Mouse (Mus musculus): ENCODE results near the gene Mei4. TPM values are rescaled to one million over a fixed set of nuclear protein-coding genes. Genes with fewer than 3 reads are reported as not detected.
A peak's percentile ranks its signal among the peaks of the same experiment; 100 is the strongest.

Mei4 gene
- polyA plus RNA-seq (2014; fragmentation: Nextera tagmentation; extraction: Ambion mirVana) = 0.33 and 0.68 TPM in 2 replicates

GRCm38 (mm10) chr9:81863181-81863887, at the start of gene Mei4:
Gene Mei4 (plus strand): TSS chr9:81863670.
- Histone ChIP-seq H3K4me2 (ENCODE audit: low read depth) (peak within 1 kb of the TSS; percentile 61), H3K27ac (ENCODE audit: low read depth, low read length) (no peak within 1 kb of the TSS)
- WGBS = 4% methylated on average over 30 of the region's 32 CpGs

DNA sequence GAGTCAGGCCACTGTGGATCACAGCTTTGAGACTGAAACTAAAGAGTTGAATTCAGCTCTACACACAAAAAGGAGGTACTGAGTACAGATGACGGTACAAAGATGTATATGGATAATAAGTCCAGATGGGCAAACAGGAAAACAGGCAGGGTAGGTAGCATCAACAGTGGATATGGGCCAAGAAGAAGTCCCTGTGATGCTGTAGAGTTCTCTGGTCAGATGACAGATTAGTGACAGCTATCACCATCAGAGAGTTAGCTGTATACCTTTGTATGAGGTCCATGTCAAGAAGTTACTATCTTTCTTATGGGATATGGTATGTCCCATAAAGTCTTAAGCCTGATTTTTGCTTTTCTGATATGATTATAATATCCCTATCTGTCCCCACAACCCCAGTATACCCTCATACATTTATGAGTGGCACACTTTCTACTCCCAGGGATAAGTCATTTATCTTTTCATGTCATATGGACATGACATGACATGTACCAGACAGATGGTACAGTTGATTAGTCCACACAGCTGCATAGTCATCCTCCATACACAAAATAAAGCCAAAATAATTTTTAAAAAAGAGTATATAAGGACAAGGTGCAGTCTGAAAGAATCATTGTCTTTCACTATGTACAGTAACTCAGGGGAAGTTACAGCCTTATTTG, 43.6 kb upstream of the Mei4 start:
- 97% methylated on average over 1 of the region's 1 CpGs for WGBS
- H3K27me3 ChIP-seq (ENCODE audit: control insufficient read depth, insufficient read depth, low read length) = no peaks in the 10 kb centered on the region

More at GRCm38 (mm10) chr9:81863181-81863887, at the start of gene Mei4:
- ATAC-seq (ENCODE audit: insufficient read depth, low FRiP score, low TSS enrichment) (peak; percentile 98), DNase-seq (ENCODE audit: low spot score) (peak; percentile 88)
- Histone ChIP-seq H3K9me3 (ENCODE audit: control insufficient read depth, low read length) (no peaks in the 10 kb centered on the region), H3K4me3 (ENCODE audit: low read depth, low read length) (peak within 1 kb of the TSS; percentile 47), H3K36me3 (ENCODE audit: control insufficient read depth, insufficient read depth, low read length) (no peaks in the 10 kb centered on the region), H3K27me3 (ENCODE audit: control insufficient read depth, insufficient read depth, low read length) (peaks cover 8% of the 10 kb centered on the region), H3K4me1 (ENCODE audit: control insufficient read depth, insufficient read depth, low read length) (no peaks in the 10 kb centered on the region), H3K9ac (ENCODE audit: low read length) (peak within 1 kb of the TSS; percentile 35)

GRCm38 (mm10) chr9:81827560-81827959, 35.9 kb upstream of the Mei4 start:
- H3K9ac ChIP-seq (ENCODE audit: low read length) = no peak overlapping the region
- DNase-seq (ENCODE audit: low spot score) (no peak), ATAC-seq (ENCODE audit: insufficient read depth, low FRiP score, low TSS enrichment) (no peak)
- no peak overlapping the region for H3K4me2 ChIP-seq (ENCODE audit: low read depth)
- no peaks in the 10 kb centered on the region for H3K9me3 ChIP-seq (ENCODE audit: control insufficient read depth, low read length)
- H3K36me3 ChIP-seq (ENCODE audit: control insufficient read depth, insufficient read depth, low read length) = no peaks in the 10 kb centered on the region
- no peaks in the 10 kb centered on the region for H3K27me3 ChIP-seq (ENCODE audit: control insufficient read depth, insufficient read depth, low read length)
- H3K4me1 ChIP-seq (ENCODE audit: control insufficient read depth, insufficient read depth, low read length) = no peaks in the 10 kb centered on the region
- H3K27ac ChIP-seq (ENCODE audit: low read depth, low read length) = no peak overlapping the region
- H3K4me3 ChIP-seq (ENCODE audit: low read depth, low read length) = no peak overlapping the region
- WGBS = 87% methylated on average over 2 of the region's 2 CpGs

More for the DNA sequence above, 43.6 kb upstream of the Mei4 start:
- H3K27ac ChIP-seq (ENCODE audit: low read depth, low read length) = no peak overlapping the region
- no peak overlapping the region for H3K9ac ChIP-seq (ENCODE audit: low read length)
- no peaks in the 10 kb centered on the region for H3K36me3 ChIP-seq (ENCODE audit: control insufficient read depth, insufficient read depth, low read length)
- no peak overlapping the region for H3K4me2 ChIP-seq (ENCODE audit: low read depth)
- no peaks in the 10 kb centered on the region for H3K9me3 ChIP-seq (ENCODE audit: control insufficient read depth, low read length)
- H3K4me1 ChIP-seq (ENCODE audit: control insufficient read depth, insufficient read depth, low read length) = no peaks in the 10 kb centered on the region
- no peak for ATAC-seq (ENCODE audit: insufficient read depth, low FRiP score, low TSS enrichment)
- DNase-seq (ENCODE audit: low spot score) = no peak
- no peak overlapping the region for H3K4me3 ChIP-seq (ENCODE audit: low read depth, low read length)

GRCm38 (mm10) chr9:81834056-81834455, 29.4 kb upstream of the Mei4 start:
- Histone ChIP-seq H3K4me2 (ENCODE audit: low read depth) (no peak overlapping the region), H3K9me3 (ENCODE audit: control insufficient read depth, low read length) (no peaks in the 10 kb centered on the region), H3K4me1 (ENCODE audit: control insufficient read depth, insufficient read depth, low read length) (no peaks in the 10 kb centered on the region), H3K4me3 (ENCODE audit: low read depth, low read length) (no peak overlapping the region), H3K36me3 (ENCODE audit: control insufficient read depth, insufficient read depth, low read length) (no peaks in the 10 kb centered on the region), H3K27ac (ENCODE audit: low read depth, low read length) (no peak overlapping the region), H3K9ac (ENCODE audit: low read length) (no peak overlapping the region), H3K27me3 (ENCODE audit: control insufficient read depth, insufficient read depth, low read length) (no peaks in the 10 kb centered on the region)
- ATAC-seq (ENCODE audit: insufficient read depth, low FRiP score, low TSS enrichment) (no peak), DNase-seq (ENCODE audit: low spot score) (no peak)

DNA sequence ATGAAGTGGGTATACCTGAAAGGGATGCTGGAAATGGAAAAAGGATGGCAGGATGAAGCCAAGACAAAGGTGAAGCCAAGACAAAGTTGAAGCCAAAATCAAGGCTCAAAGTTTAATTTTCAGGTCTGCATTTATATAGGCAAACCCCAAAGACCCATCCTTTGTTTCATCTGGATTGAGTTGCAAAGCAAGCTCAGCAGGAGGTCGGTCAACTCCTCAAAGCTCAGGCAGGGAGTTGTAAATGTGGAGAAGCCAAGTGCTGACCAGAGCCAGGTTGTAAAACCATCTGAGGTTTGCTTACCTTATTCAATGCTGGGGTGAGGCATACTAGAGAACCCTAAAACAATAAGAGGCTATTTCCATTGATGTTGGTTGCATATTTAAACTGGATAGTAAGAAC, 4.6 kb upstream of the Mei4 start:
- Histone ChIP-seq H3K4me3 (ENCODE audit: low read depth, low read length) (no peak overlapping the region), H3K27me3 (ENCODE audit: control insufficient read depth, insufficient read depth, low read length) (peaks cover 8% of the 10 kb centered on the region), H3K9me3 (ENCODE audit: control insufficient read depth, low read length) (no peaks in the 10 kb centered on the region), H3K4me2 (ENCODE audit: low read depth) (no peak overlapping the region), H3K9ac (ENCODE audit: low read length) (no peak overlapping the region), H3K4me1 (ENCODE audit: control insufficient read depth, insufficient read depth, low read length) (no peaks in the 10 kb centered on the region), H3K36me3 (ENCODE audit: control insufficient read depth, insufficient read depth, low read length) (no peaks in the 10 kb centered on the region), H3K27ac (ENCODE audit: low read depth, low read length) (no peak overlapping the region)
- DNase-seq (ENCODE audit: low spot score) (no peak), ATAC-seq (ENCODE audit: insufficient read depth, low FRiP score, low TSS enrichment) (no peak)
- 11% methylated on average over 1 of the region's 1 CpGs for WGBS

GRCm38 (mm10) chr9:81863888-81864234, 391 bp downstream of the Mei4 start:
- ATAC-seq (ENCODE audit: insufficient read depth, low FRiP score, low TSS enrichment) = no peak; the same call in none of the 2 replicates
- H3K4me3 ChIP-seq (ENCODE audit: low read depth, low read length) = peak overlapping the region; percentile 47
- WGBS = 26% methylated on average over 13 of the region's 13 CpGs
- H3K27ac ChIP-seq (ENCODE audit: low read depth, low read length) = no peak overlapping the region
- H3K27me3 ChIP-seq (ENCODE audit: control insufficient read depth, insufficient read depth, low read length) = peaks cover 8% of the 10 kb centered on the region
- H3K9ac ChIP-seq (ENCODE audit: low read length) = peak overlapping the region; percentile 35
- no peaks in the 10 kb centered on the region for H3K36me3 ChIP-seq (ENCODE audit: control insufficient read depth, insufficient read depth, low read length)
- H3K9me3 ChIP-seq (ENCODE audit: control insufficient read depth, low read length) = no peaks in the 10 kb centered on the region
- no peaks in the 10 kb centered on the region for H3K4me1 ChIP-seq (ENCODE audit: control insufficient read depth, insufficient read depth, low read length)
- H3K4me2 ChIP-seq (ENCODE audit: low read depth) = peak overlapping the region; percentile 61
- DNase-seq (ENCODE audit: low spot score) = no peak

DNA sequence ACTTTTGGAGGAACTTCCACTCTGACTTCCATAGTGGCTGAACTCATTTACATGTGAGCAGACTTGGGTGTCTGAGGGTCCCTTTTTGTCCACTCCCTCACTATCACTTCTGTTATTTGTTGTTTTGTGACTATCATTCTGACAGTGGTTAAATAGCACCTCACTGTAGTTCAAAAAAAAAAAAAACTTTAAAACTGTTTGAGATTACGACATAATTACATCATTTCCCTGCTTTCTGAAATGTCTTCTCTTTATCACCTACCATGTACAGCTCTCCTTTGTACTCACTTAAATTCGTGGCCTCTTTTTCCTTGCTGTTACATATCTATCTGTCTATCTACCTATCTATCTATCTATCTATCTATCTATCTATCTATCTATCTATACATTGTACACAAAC, 2.6 kb downstream of the Mei4 start:
- 73% methylated on average over 2 of the region's 2 CpGs for WGBS

DNA sequence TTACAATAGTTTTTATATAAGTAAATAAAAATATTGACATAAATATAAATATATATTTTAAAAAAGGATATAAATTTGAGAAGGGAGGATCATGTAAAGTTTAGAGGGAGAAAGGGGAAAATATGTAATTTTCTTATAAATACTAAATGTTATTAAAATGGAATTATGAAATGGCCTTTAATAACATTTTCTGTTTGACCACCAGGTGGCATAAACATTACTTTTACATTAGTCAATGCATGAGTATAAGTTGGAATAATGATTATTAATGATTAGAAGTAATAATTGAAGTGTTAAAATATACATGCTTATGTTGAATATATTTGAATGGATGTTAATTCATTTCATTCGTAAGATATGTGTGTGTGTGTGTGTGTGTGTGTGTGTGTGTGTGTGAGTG, 58.0 kb downstream of the Mei4 start:
- Histone ChIP-seq H3K27me3 (ENCODE audit: control insufficient read depth, insufficient read depth, low read length) (no peaks in the 10 kb centered on the region), H3K4me3 (ENCODE audit: low read depth, low read length) (no peak overlapping the region), H3K9me3 (ENCODE audit: control insufficient read depth, low read length) (no peaks in the 10 kb centered on the region), H3K4me1 (ENCODE audit: control insufficient read depth, insufficient read depth, low read length) (no peaks in the 10 kb centered on the region), H3K36me3 (ENCODE audit: control insufficient read depth, insufficient read depth, low read length) (no peaks in the 10 kb centered on the region), H3K4me2 (ENCODE audit: low read depth) (no peak overlapping the region), H3K27ac (ENCODE audit: low read depth, low read length) (no peak overlapping the region), H3K9ac (ENCODE audit: low read length) (no peak overlapping the region)
- no peak for ATAC-seq (ENCODE audit: insufficient read depth, low FRiP score, low TSS enrichment)
- no peak for DNase-seq (ENCODE audit: low spot score)
- WGBS = 80% methylated on average over 1 of the region's 1 CpGs

More for the DNA sequence above, 2.6 kb downstream of the Mei4 start:
- no peak overlapping the region for H3K9ac ChIP-seq (ENCODE audit: low read length)
- H3K9me3 ChIP-seq (ENCODE audit: control insufficient read depth, low read length) = no peaks in the 10 kb centered on the region
- no peak overlapping the region for H3K4me2 ChIP-seq (ENCODE audit: low read depth)
- no peak for DNase-seq (ENCODE audit: low spot score)
- H3K36me3 ChIP-seq (ENCODE audit: control insufficient read depth, insufficient read depth, low read length) = no peaks in the 10 kb centered on the region
- peaks cover 8% of the 10 kb centered on the region for H3K27me3 ChIP-seq (ENCODE audit: control insufficient read depth, insufficient read depth, low read length)
- no peaks in the 10 kb centered on the region for H3K4me1 ChIP-seq (ENCODE audit: control insufficient read depth, insufficient read depth, low read length)
- no peak for ATAC-seq (ENCODE audit: insufficient read depth, low FRiP score, low TSS enrichment)
- no peak overlapping the region for H3K27ac ChIP-seq (ENCODE audit: low read depth, low read length)
- H3K4me3 ChIP-seq (ENCODE audit: low read depth, low read length) = no peak overlapping the region

DNA sequence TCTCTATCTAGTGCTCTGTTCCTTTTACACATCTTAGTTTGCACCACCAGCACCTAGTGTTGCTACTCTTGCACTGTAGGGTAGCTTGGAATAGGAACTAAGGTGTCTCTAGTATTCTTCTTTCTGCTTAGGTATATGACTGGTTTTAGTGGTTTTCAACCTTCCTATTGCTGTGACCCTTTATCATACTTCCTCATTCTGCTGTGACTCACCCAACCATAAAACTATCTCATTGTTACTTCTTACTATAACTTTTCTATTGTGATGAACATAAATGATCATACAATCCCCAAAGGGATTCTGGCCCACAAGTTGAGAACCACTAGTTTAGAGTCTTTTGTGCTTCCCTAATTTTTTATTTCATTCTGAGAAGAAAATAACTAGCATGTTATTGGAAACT, 61.3 kb downstream of the Mei4 start:
- H3K4me1 ChIP-seq (ENCODE audit: control insufficient read depth, insufficient read depth, low read length) = no peaks in the 10 kb centered on the region
- no peak overlapping the region for H3K9ac ChIP-seq (ENCODE audit: low read length)
- no peak overlapping the region for H3K4me3 ChIP-seq (ENCODE audit: low read depth, low read length)
- no peaks in the 10 kb centered on the region for H3K27me3 ChIP-seq (ENCODE audit: control insufficient read depth, insufficient read depth, low read length)
- DNase-seq (ENCODE audit: low spot score) (no peak), ATAC-seq (ENCODE audit: insufficient read depth, low FRiP score, low TSS enrichment) (no peak)
- H3K27ac ChIP-seq (ENCODE audit: low read depth, low read length) = no peak overlapping the region
- H3K36me3 ChIP-seq (ENCODE audit: control insufficient read depth, insufficient read depth, low read length) = no peaks in the 10 kb centered on the region
- no peaks in the 10 kb centered on the region for H3K9me3 ChIP-seq (ENCODE audit: control insufficient read depth, low read length)
- no peak overlapping the region for H3K4me2 ChIP-seq (ENCODE audit: low read depth)

All from neural tube, embryonic 11.5 days (tissue).